Mouse (Mus musculus) spleen, postnatal 36 days (tissue): ENCODE data around the gene Myo6.
A peak's percentile ranks its signal among the peaks of the same experiment; 100 is the strongest.
"Not testable (repeated sequence)": the region's sequence is repeated elsewhere in the genome, so short reads cannot be mapped to it uniquely, and the experiment has no call there.

Experiments
- DNase-seq, 2 experiments: peaks; one replicate each; pipeline ENCODE4 v3.0.0; 2022; ENCODE audit warnings: low spot score in 2 of 2, mixed read lengths in 1 of 2

Myo6 gene

GRCm38 (mm10) chr9:80299031-80299430 lies 134.2 kb downstream of the Myo6 start:
- DNase-seq = no peak

GRCm38 (mm10) chr9:80303518-80303917 lies 138.7 kb downstream of the Myo6 start:
- peak in 1 of 2 experiments; percentile 23 for DNase-seq

GRCm38 (mm10) chr9:80306390-80306789 lies 141.6 kb downstream of the Myo6 start:
- DNase-seq = no peak

GRCm38 (mm10) chr9:80306853-80307252 lies 142.0 kb downstream of the Myo6 start:
- DNase-seq = no peak

- no peak for DNase-seq
Observed at GRCm38 (mm10) chr9:80307629-80308028, 142.8 kb downstream of the Myo6 start.

GRCm38 (mm10) chr9:80313610-80314009 lies 148.8 kb downstream of the Myo6 start:
- no peak for DNase-seq

GRCm38 (mm10) chr9:80315922-80316321 lies 151.1 kb downstream of the Myo6 start:
- no peak for DNase-seq

GRCm38 (mm10) chr9:80318027-80318426 lies 153.2 kb downstream of the Myo6 start:
- DNase-seq = peak; percentile 31

- not testable (repeated sequence) for DNase-seq
Observed at GRCm38 (mm10) chr9:80321051-80321887, 156.4 kb downstream of the Myo6 start.

- DNase-seq = peak in 1 of 2 experiments; percentile 18
Observed at GRCm38 (mm10) chr9:80332153-80332552, 167.3 kb downstream of the Myo6 start.

GRCm38 (mm10) chr9:80333466-80333865 lies 168.6 kb downstream of the Myo6 start:
- no peak for DNase-seq

- DNase-seq = no peak
Observed at GRCm38 (mm10) chr9:80333998-80334605, 169.3 kb downstream of the Myo6 start.

- no peak for DNase-seq
Observed at GRCm38 (mm10) chr9:80335660-80336357, 171.0 kb downstream of the Myo6 start.

GRCm38 (mm10) chr9:80338026-80338425 lies 173.2 kb downstream of the Myo6 start:
- DNase-seq = no peak

GRCm38 (mm10) chr9:80340927-80341326 lies 176.1 kb downstream of the Myo6 start:
- no peak for DNase-seq

GRCm38 (mm10) chr9:80341756-80342155 lies 176.9 kb downstream of the Myo6 start:
- peak; percentile 29 to 31 for DNase-seq

GRCm38 (mm10) chr9:80342520-80342919 lies 177.7 kb downstream of the Myo6 start:
- no peak for DNase-seq

- no peak for DNase-seq
Observed at GRCm38 (mm10) chr9:80344451-80345000, 179.7 kb downstream of the Myo6 start.

GRCm38 (mm10) chr9:80351295-80351677 lies 186.5 kb downstream of the Myo6 start:
- DNase-seq = no peak

- no peak for DNase-seq
Observed at GRCm38 (mm10) chr9:80351678-80352331, 187.0 kb downstream of the Myo6 start.

GRCm38 (mm10) chr9:80360063-80360462 lies 195.2 kb downstream of the Myo6 start:
- DNase-seq = no peak
